Comparison of ENCODE assay signal across 24 mouse cellular contexts in the genomic region with DNA sequence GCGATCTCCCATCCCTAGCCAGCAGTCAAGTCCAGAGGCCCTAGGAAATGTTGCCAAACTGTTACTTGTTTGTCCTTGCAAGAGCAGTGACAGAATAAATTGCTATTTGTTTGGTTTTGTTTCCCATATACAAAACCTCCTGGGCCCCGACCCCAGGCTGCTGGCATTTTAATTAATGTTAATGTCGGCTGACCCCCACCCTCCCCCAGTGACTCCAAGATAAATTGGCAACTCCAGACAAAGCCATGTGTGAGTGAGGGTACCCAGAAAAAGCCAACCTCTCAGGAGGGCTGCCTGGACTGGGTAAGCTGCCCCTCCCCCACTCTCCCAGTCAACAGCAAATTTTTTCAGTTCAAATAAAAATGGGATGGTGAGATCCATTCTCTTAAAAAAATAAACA. TPM values are rescaled to one million over a fixed set of nuclear protein-coding genes. Genes with fewer than 3 reads are reported as not detected.
DNase-seq lines count a peak whose midpoint lies in the region; ATAC-seq and TF ChIP-seq lines count a peak whose summit lies in the region.
"Had no signal": no experiment of that assay in that cellular context is flagged by ENCODE, and none has a peak within 500 bp of the region (broad histone marks: within the 10 kb centered on the region; RNA-seq: fewer than 3 reads in every experiment).

No protein-coding gene starts in this region.

- peak; percentile 47; the same call in 1 of the 2 replicates for ATAC-seq in hindbrain, embryonic 11.5 days (ENCODE audit: low FRiP score)
- ATAC-seq in hindbrain, postnatal 0 days = no peak
- ATAC-seq in lung, embryonic 15.5 days (ENCODE audit: borderline replicate concordance, extremely low read depth, low FRiP score, low TSS enrichment) = no peak
- no peak for ATAC-seq in lung, postnatal 0 days
- ATAC-seq in neural tube, embryonic 11.5 days (ENCODE audit: insufficient read depth, low FRiP score, low TSS enrichment) = peak; percentile 57; the same call in 1 of the 2 replicates
- ATAC-seq: forebrain, embryonic 13.5 days; forebrain, postnatal 0 days; intestine, embryonic 16.5 days had no signal

- no peak overlapping the region for H3K4me3 ChIP-seq in hindbrain, embryonic 11.5 days (ENCODE audit: low read depth, low read length)
- no peak overlapping the region for H3K4me3 ChIP-seq in hindbrain, postnatal 0 days (ENCODE audit: low read length)
- H3K4me3 ChIP-seq in lung, embryonic 15.5 days = no peak overlapping the region
- H3K4me3 ChIP-seq in lung, postnatal 0 days (ENCODE audit: low read depth, low read length) = no peak overlapping the region
- H3K4me3 ChIP-seq in neural tube, embryonic 11.5 days (ENCODE audit: low read depth, low read length) = no peak overlapping the region
- H3K4me3 ChIP-seq: embryonic facial prominence, embryonic 10.5 days; forebrain, embryonic 13.5 days; heart, embryonic 13.5 days; hindbrain, embryonic 15.5 days had no signal

- DNase-seq in embryo, embryonic 10.5 days (ENCODE audit: low spot score) = peak; percentile 38
- no peak for DNase-seq in embryo, embryonic 10 days (ENCODE audit: low spot score)
- no peak for DNase-seq in hindbrain, embryonic 11.5 days (ENCODE audit: low spot score)
- no peak for DNase-seq in hindbrain, postnatal 0 days (ENCODE audit: low spot score)
- DNase-seq in lung, postnatal 0 days (ENCODE audit: low spot score) = no peak
- no peak for DNase-seq in neural tube, embryonic 11.5 days (ENCODE audit: low spot score)
- no peak for DNase-seq in neural tube, embryonic 10.5 days (ENCODE audit: extremely low spot score, low spot score)
- DNase-seq: adrenal gland, postnatal 10 days; cerebellum, adult 11-12 months; cerebellum, adult 9-10 months; forebrain, postnatal 0 days; gastrocnemius, postnatal 14 days; heart, postnatal 36 days had no signal

- no peak overlapping the region for H3K4me2 ChIP-seq in hindbrain, embryonic 11.5 days (replicated peaks; ENCODE audit: low read depth, low read length)
- no peak overlapping the region for H3K4me2 ChIP-seq in hindbrain, postnatal 0 days (ENCODE audit: low read depth, low read length)
- H3K4me2 ChIP-seq in lung, embryonic 15.5 days = no peak overlapping the region
- no peak overlapping the region for H3K4me2 ChIP-seq in lung, postnatal 0 days (replicated peaks; ENCODE audit: low read depth, low read length)
- H3K4me2 ChIP-seq in neural tube, embryonic 11.5 days (ENCODE audit: low read depth) = no peak overlapping the region
- H3K4me2 ChIP-seq: forebrain, embryonic 13.5 days; heart, embryonic 13.5 days; hindbrain, embryonic 15.5 days had no signal

- H3K27me3 ChIP-seq in hindbrain, embryonic 11.5 days (ENCODE audit: control insufficient read depth, insufficient read depth, low read length) = peaks cover 62% of the 10 kb centered on the region
- H3K27me3 ChIP-seq in hindbrain, postnatal 0 days (ENCODE audit: insufficient read depth, low read length) = peaks cover 59% of the 10 kb centered on the region
- H3K27me3 ChIP-seq in lung, embryonic 15.5 days = peaks cover 23% of the 10 kb centered on the region; the same call in 1 of the 2 replicates
- no peaks in the 10 kb centered on the region for H3K27me3 ChIP-seq in lung, postnatal 0 days (replicated peaks; ENCODE audit: insufficient read depth, low read length)
- peaks cover 48% of the 10 kb centered on the region for H3K27me3 ChIP-seq in neural tube, embryonic 11.5 days (ENCODE audit: control insufficient read depth, insufficient read depth, low read length)

- no peak for TF ChIP-seq EP300 in lung, postnatal 0 days (IDR thresholded peaks at IDR 0.05)

- no peaks in the 10 kb centered on the region for H3K4me1 ChIP-seq in hindbrain, embryonic 11.5 days (replicated peaks; ENCODE audit: control insufficient read depth, insufficient read depth, low read length)
- no peaks in the 10 kb centered on the region for H3K4me1 ChIP-seq in hindbrain, postnatal 0 days (ENCODE audit: insufficient read depth, low read length)
- peaks cover 18% of the 10 kb centered on the region; the same call in 1 of the 2 replicates for H3K4me1 ChIP-seq in lung, embryonic 15.5 days
- no peaks in the 10 kb centered on the region for H3K4me1 ChIP-seq in lung, postnatal 0 days (ENCODE audit: insufficient read depth, low read depth, low read length)
- no peaks in the 10 kb centered on the region for H3K4me1 ChIP-seq in neural tube, embryonic 11.5 days (ENCODE audit: control insufficient read depth, insufficient read depth, low read length)
- H3K4me1 ChIP-seq: forebrain, embryonic 13.5 days; heart, embryonic 13.5 days; hindbrain, embryonic 15.5 days had no signal

- WGBS in hindbrain, embryonic 11.5 days = 13% methylated on average over 3 of the region's 3 CpGs
- 9% methylated on average over 3 of the region's 3 CpGs for WGBS in hindbrain, postnatal 0 days
- 25% methylated on average over 3 of the region's 3 CpGs for WGBS in lung, embryonic 15.5 days
- WGBS in lung, postnatal 0 days = 25% methylated on average over 3 of the region's 3 CpGs
- 16% methylated on average over 3 of the region's 3 CpGs for WGBS in neural tube, embryonic 11.5 days

- H3K27ac ChIP-seq in hindbrain, embryonic 11.5 days (ENCODE audit: low read depth, low read length) = no peak overlapping the region
- no peak overlapping the region for H3K27ac ChIP-seq in hindbrain, postnatal 0 days
- peak overlapping the region; percentile 85; the same call in 1 of the 2 replicates for H3K27ac ChIP-seq in lung, embryonic 15.5 days
- H3K27ac ChIP-seq in lung, postnatal 0 days (ENCODE audit: low read length) = no peak overlapping the region
- no peak overlapping the region for H3K27ac ChIP-seq in neural tube, embryonic 11.5 days (ENCODE audit: low read depth, low read length)
- H3K27ac ChIP-seq: embryonic facial prominence, embryonic 10.5 days; forebrain, embryonic 13.5 days; heart, embryonic 13.5 days; hindbrain, embryonic 15.5 days had no signal

- H3K9me3 ChIP-seq in hindbrain, embryonic 11.5 days (ENCODE audit: control insufficient read depth, low read length) = no peaks in the 10 kb centered on the region
- no peaks in the 10 kb centered on the region for H3K9me3 ChIP-seq in hindbrain, postnatal 0 days (ENCODE audit: low read length)
- H3K9me3 ChIP-seq in lung, embryonic 15.5 days = no peaks in the 10 kb centered on the region
- H3K9me3 ChIP-seq in lung, postnatal 0 days (ENCODE audit: low read length) = no peaks in the 10 kb centered on the region
- H3K9me3 ChIP-seq in neural tube, embryonic 11.5 days (ENCODE audit: control insufficient read depth, low read length) = no peaks in the 10 kb centered on the region
- H3K9me3 ChIP-seq: embryonic facial prominence, embryonic 10.5 days; forebrain, embryonic 13.5 days; heart, embryonic 13.5 days; hindbrain, embryonic 15.5 days had no signal

- H3K36me3 ChIP-seq in hindbrain, embryonic 11.5 days (ENCODE audit: control insufficient read depth, insufficient read depth, low read length) = no peaks in the 10 kb centered on the region
- no peaks in the 10 kb centered on the region for H3K36me3 ChIP-seq in hindbrain, postnatal 0 days (ENCODE audit: insufficient read depth, low read length)
- H3K36me3 ChIP-seq in lung, embryonic 15.5 days = no peaks in the 10 kb centered on the region
- H3K36me3 ChIP-seq in lung, postnatal 0 days (ENCODE audit: insufficient read depth, low read length) = no peaks in the 10 kb centered on the region
- no peaks in the 10 kb centered on the region for H3K36me3 ChIP-seq in neural tube, embryonic 11.5 days (ENCODE audit: control insufficient read depth, insufficient read depth, low read length)
- H3K36me3 ChIP-seq: embryonic facial prominence, embryonic 10.5 days; heart, embryonic 13.5 days; hindbrain, embryonic 15.5 days had no signal

- no peak for TF ChIP-seq CTCF in hindbrain, postnatal 0 days (IDR thresholded peaks at IDR 0.05; ENCODE audit: low read depth)
- no peak for TF ChIP-seq CTCF in lung, postnatal 0 days (IDR thresholded peaks at IDR 0.05)

- H3K9ac ChIP-seq in hindbrain, embryonic 11.5 days (ENCODE audit: low read depth, low read length) = no peak overlapping the region
- no peak overlapping the region for H3K9ac ChIP-seq in hindbrain, postnatal 0 days (replicated peaks; ENCODE audit: low read length)
- H3K9ac ChIP-seq in lung, embryonic 15.5 days = no peak overlapping the region
- no peak overlapping the region for H3K9ac ChIP-seq in lung, postnatal 0 days (replicated peaks; ENCODE audit: low read depth)
- H3K9ac ChIP-seq in neural tube, embryonic 11.5 days (ENCODE audit: low read length) = no peak overlapping the region
- H3K9ac ChIP-seq: forebrain, embryonic 13.5 days; forebrain, postnatal 0 days; heart, embryonic 13.5 days; hindbrain, embryonic 15.5 days had no signal

RNA-seq across cellular contexts. Expression of a gene that starts 26.6 kb away (rescaled TPM):
- polyA plus RNA-seq in hindbrain, embryonic 11.5 days (2014; fragmentation: Nextera tagmentation; extraction: Ambion mirVana) = 3.4 and 4.5 TPM in 2 replicates
- total RNA-seq in hindbrain, postnatal 0 days (2014; rRNA removed) = 5.4 and 7.5 TPM in 2 replicates
- polyA plus RNA-seq in hindbrain, postnatal 0 days (2015; fragmentation: Nextera tagmentation; extraction: Ambion mirVana) = 0.38 and 0.58 TPM in 2 replicates
- polyA plus RNA-seq in lung, embryonic 15.5 days (2015; fragmentation: Nextera tagmentation; extraction: Ambion mirVana) = 38.4 and 40.6 TPM in 2 replicates
- 37.0 and 37.7 TPM in 2 replicates for polyA plus RNA-seq in lung, postnatal 0 days (2015; fragmentation: Nextera tagmentation; extraction: Ambion mirVana)
- 4.0 and 4.1 TPM in 2 replicates for polyA plus RNA-seq in neural tube, embryonic 11.5 days (2014; fragmentation: Nextera tagmentation; extraction: Ambion mirVana)
- total RNA-seq: gastrocnemius, adult 18-20 months; gastrocnemius, postnatal 14 days; heart, adult 8-10 months; heart, postnatal 36 days; MEL had no signal
- polyA plus RNA-seq: gonadal fat pad, adult 2 months; heart, postnatal 0 days had no signal

Comparison
In these comparisons a context has a peak if more than half of its experiments do, and no peak if none do; other contexts are left out.
1. ATAC-seq: peak in hindbrain, embryonic 11.5 days (single experiment) and neural tube, embryonic 11.5 days (single experiment); none in hindbrain, postnatal 0 days (single experiment), lung, embryonic 15.5 days (single experiment) and lung, postnatal 0 days (single experiment).